Mouse (Mus musculus) left cerebral cortex, adult 11 months (tissue): ENCODE measurements around the gene Olfr584.

Source experiments
- DNase-seq: peaks from one replicate; pipeline ENCODE4 v3.0.0; 2022; ENCODE audit warnings: low spot score

Olfr584 gene

DNA sequence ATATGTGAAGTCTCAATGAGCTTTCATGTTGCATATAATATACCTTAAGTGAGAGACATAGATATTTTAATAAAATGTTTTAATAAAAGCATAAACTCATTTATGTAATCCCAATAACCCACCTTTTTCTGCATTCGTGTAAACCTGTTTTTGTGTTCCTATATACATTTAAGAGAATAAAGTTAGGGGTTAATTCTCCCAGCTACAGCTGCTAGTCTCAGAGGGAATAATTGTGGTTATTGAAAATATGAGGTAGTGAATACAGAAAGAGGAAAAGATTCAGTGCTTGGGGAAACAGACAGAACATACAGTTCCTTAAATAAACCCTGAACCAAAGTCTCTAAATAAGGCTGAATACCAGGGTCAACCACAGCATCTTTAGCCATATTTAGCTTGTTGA lies at the start of gene Olfr584:
Gene Olfr584 (plus strand): TSS at position 301 of the 400 bp plus-strand sequence.
- DNase-seq: no peak

DNA sequence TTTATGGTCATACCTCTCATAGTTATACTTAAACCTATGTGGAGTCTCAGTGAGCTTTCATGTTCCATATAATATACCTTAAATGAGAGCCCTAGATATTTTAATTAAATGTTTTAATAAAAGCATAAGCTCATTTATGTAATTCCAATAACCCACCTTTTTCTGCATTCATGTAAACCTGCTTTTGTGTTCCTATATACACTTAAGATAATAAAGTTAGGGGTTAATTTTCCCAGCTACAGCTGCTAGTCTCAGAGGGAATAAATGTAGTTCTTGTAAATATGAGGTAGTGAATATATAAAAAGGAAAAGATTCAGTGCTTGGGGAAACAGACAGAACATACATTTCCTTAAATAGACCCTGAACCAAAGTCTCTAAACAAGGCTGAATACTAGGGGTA lies 44.0 kb upstream of the Olfr584 start, which contains the start of gene Olfr582:
Gene Olfr582 (plus strand): TSS at position 301 of the 400 bp plus-strand sequence.
- no peak for DNase-seq

DNA sequence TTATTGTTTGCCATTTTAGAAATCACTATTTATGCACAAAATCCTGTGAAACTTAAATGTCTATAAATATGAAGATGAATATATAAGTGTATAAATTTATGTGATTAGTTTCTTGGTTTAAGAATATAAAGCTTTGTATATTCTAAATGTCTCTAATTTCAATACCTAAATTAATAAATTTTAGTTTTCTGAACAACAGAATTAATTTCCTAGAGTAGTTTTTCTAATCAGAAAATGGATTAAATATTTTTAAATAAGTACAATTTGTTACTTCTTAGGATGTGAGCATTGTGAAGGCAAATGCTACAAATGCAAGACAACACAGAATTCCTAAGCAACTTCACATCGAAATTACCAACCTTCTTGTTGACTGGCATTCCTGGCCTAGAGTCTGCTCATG lies 30.7 kb upstream of the Olfr584 start, which contains the start of gene Olfr583:
Gene Olfr583 (plus strand): TSS at position 301 of the 400 bp plus-strand sequence.
- no peak for DNase-seq

DNA sequence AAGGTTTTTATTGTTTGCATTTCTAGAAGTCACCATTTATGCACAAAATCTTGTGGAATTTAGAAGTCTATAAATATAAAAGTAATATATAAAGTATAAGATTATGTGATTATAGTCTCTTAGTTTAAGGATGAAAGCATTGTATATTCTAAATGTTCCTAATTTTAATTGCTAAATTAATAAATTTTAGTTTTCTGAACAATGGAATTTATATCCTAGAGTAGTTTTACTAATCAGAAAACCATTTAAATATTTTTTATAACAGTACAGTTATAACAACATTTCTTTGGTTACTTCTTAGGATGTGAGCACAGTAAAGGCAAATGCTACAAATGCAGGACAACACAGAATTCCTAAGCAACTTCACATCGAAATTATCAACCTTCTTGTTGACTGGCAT lies 15.7 kb downstream of the Olfr584 start, which contains the start of gene Olfr585:
Gene Olfr585 (plus strand): TSS at position 301 of the 400 bp plus-strand sequence.
- DNase-seq: no peak

DNA sequence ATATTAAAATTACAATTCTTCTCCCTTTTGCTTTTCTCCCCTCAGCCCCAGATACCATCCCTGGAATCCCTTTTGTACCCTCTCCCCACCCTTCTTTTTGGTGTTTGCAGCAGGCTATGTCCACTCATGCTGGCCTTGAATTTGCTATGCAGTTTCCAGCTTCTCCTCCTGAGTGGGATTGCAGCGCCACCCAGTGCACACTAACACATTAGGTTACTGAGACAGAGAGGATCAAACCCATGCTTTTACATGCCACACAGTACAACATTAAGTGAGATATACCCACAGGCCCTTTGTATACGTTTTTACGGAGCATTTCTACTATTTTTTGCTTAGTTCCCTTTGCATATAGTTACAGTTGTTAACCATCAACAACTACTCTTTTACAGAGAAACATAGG lies 37.7 kb downstream of the Olfr584 start:
- no peak for DNase-seq

DNA sequence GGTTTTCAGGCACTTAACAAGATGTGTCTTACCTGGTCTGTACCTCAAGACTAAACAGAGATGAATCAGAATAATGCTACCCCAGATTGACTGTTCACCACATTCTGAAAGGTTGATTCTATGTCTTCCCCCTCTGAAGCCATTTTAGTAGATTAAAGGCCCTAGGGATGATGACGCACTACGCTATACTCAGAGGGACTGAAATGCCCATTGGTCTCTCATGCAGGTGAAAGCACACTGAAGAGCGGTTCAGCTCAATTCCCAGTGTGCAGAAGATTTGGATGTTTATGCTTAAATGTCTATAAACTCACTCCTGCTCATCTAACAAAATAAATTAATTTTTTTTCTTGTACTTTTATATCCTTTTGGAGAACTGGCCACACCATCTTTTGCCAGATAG lies 43.9 kb downstream of the Olfr584 start, which contains the start of gene Olfr586:
Gene Olfr586 (minus strand): TSS at position 101 of the 400 bp plus-strand sequence.
- DNase-seq: no peak
